ENCODE assay signal across 21 mouse cellular contexts in genomic region chr9:74057476-74058076, GRCm38 (mm10). TPM values are rescaled to one million over a fixed set of nuclear protein-coding genes. Genes with fewer than 3 reads are reported as not detected.
DNase-seq lines count a peak whose midpoint lies in the region; ATAC-seq and TF ChIP-seq lines count a peak whose summit lies in the region.
"Had no signal": no experiment of that assay in that cellular context is flagged by ENCODE, and none has a peak within 500 bp of the region (broad histone marks: within the 10 kb centered on the region; RNA-seq: fewer than 3 reads in every experiment).

No protein-coding gene starts in this region.

- H3K4me3 ChIP-seq in heart, embryonic 13.5 days: no peak overlapping the region
- no peak overlapping the region for H3K4me3 ChIP-seq in cortical plate, adult 2 months (ENCODE audit: insufficient read depth, low read length)
- H3K4me3 ChIP-seq in hindbrain, embryonic 14.5 days (replicated peaks; ENCODE audit: low read length): no peak overlapping the region
- no peak overlapping the region for H3K4me3 ChIP-seq in midbrain, postnatal 0 days (ENCODE audit: low read depth, low read length)
- H3K4me3 ChIP-seq: gastrocnemius, adult 2 months; heart, embryonic 10.5 days; limb, embryonic 15.5 days; stomach, embryonic 15.5 days had no signal

- intact Hi-C loops in heart, postnatal 25 days (cut with DNase I): no loop called here

- no peak overlapping the region for H3K4me2 ChIP-seq in heart, embryonic 13.5 days
- no peak overlapping the region for H3K4me2 ChIP-seq in hindbrain, embryonic 14.5 days (replicated peaks)
- H3K4me2 ChIP-seq in midbrain, postnatal 0 days (ENCODE audit: low read depth, low read length, poor library complexity, severe bottlenecking): no peak overlapping the region
- H3K4me2 ChIP-seq: limb, embryonic 15.5 days; stomach, embryonic 15.5 days had no signal

- no peak for TF ChIP-seq CTCF in cortical plate, adult 2 months (IDR thresholded peaks at IDR 0.05; ENCODE audit: extremely low read depth, insufficient read depth, low read length)
- TF ChIP-seq CTCF in midbrain, postnatal 0 days (IDR thresholded peaks at IDR 0.05): no peak

- DNase-seq in heart, postnatal 25 days (ENCODE audit: low spot score): no peak
- DNase-seq in hindbrain, embryonic 14.5 days (ENCODE audit: low spot score): peak; percentile 60
- peak; percentile 66 for DNase-seq in midbrain, postnatal 0 days (ENCODE audit: low spot score)
- no peak for DNase-seq in cerebellum, postnatal 36 days
- DNase-seq: B cell, adult 2 months; cerebellum, adult 9-11 months; gastrocnemius, adult 2 months; heart, postnatal 10 days; lung, postnatal 10 days; right cerebral cortex, postnatal 25 days had no signal

- H3K36me3 ChIP-seq in heart, embryonic 13.5 days: no peaks in the 10 kb centered on the region
- no peaks in the 10 kb centered on the region for H3K36me3 ChIP-seq in hindbrain, embryonic 14.5 days (replicated peaks; ENCODE audit: control insufficient read depth, insufficient read depth)
- H3K36me3 ChIP-seq in midbrain, postnatal 0 days (ENCODE audit: insufficient read depth, low read length): no peaks in the 10 kb centered on the region
- H3K36me3 ChIP-seq: heart, embryonic 10.5 days; limb, embryonic 15.5 days; stomach, embryonic 15.5 days had no signal

- ATAC-seq in heart, embryonic 13.5 days (ENCODE audit: extremely low read depth, insufficient number of reproducible peaks, low FRiP score, low TSS enrichment): no peak
- peak; percentile 70 for ATAC-seq in hindbrain, embryonic 14.5 days (ENCODE audit: low FRiP score)
- ATAC-seq in midbrain, postnatal 0 days (ENCODE audit: low FRiP score): peak; percentile 70; the same call in 1 of the 2 replicates
- no peak for ATAC-seq in cerebellum, adult (ENCODE audit: insufficient number of reproducible peaks, low FRiP score, low TSS enrichment)

- WGBS in heart, embryonic 13.5 days: 61% methylated on average over 3 of the region's 3 CpGs
- WGBS in hindbrain, embryonic 14.5 days: 34% methylated on average over 3 of the region's 3 CpGs
- 24% methylated on average over 3 of the region's 3 CpGs for WGBS in midbrain, postnatal 0 days

- H3K27ac ChIP-seq in heart, embryonic 13.5 days (replicated peaks): peak overlapping the region; percentile 39; the same call in 1 of the 2 replicates
- H3K27ac ChIP-seq in cortical plate, adult 2 months (ENCODE audit: insufficient read depth, low read length): 0 out of 2 replicates have a peak overlapping the region, but pooled peaks have one; percentile 19
- H3K27ac ChIP-seq in hindbrain, embryonic 14.5 days: peak overlapping the region; percentile 70
- peak overlapping the region; percentile 38; the same call in 1 of the 2 replicates for H3K27ac ChIP-seq in midbrain, postnatal 0 days (ENCODE audit: low read depth, low read length)
- H3K27ac ChIP-seq: gastrocnemius, adult 2 months; heart, embryonic 10.5 days; limb, embryonic 15.5 days; stomach, embryonic 15.5 days had no signal

- H3K27me3 ChIP-seq in heart, embryonic 13.5 days (replicated peaks): no peaks in the 10 kb centered on the region
- no peaks in the 10 kb centered on the region for H3K27me3 ChIP-seq in hindbrain, embryonic 14.5 days (ENCODE audit: control insufficient read depth, insufficient read depth, low read length)
- H3K27me3 ChIP-seq in midbrain, postnatal 0 days (ENCODE audit: insufficient read depth, low read length): no peaks in the 10 kb centered on the region
- H3K27me3 ChIP-seq: limb, embryonic 15.5 days; stomach, embryonic 15.5 days had no signal

- peaks cover 17% of the 10 kb centered on the region for H3K4me1 ChIP-seq in heart, embryonic 13.5 days
- no peaks in the 10 kb centered on the region for H3K4me1 ChIP-seq in cortical plate, adult 2 months (ENCODE audit: control insufficient read depth, insufficient read depth, low read length)
- peaks cover 18% of the 10 kb centered on the region for H3K4me1 ChIP-seq in hindbrain, embryonic 14.5 days (replicated peaks; ENCODE audit: control insufficient read depth, insufficient read depth, low read length)
- H3K4me1 ChIP-seq in midbrain, postnatal 0 days (ENCODE audit: insufficient read depth, low read length): peaks cover 12% of the 10 kb centered on the region; the same call in 1 of the 2 replicates
- H3K4me1 ChIP-seq: heart, embryonic 10.5 days; limb, embryonic 15.5 days; stomach, embryonic 15.5 days had no signal

- TF ChIP-seq POLR2A in cortical plate, adult 2 months (IDR thresholded peaks at IDR 0.05; ENCODE audit: extremely low read depth, insufficient read depth, low read length): no peak

- no peak overlapping the region for H3K9ac ChIP-seq in heart, embryonic 13.5 days
- H3K9ac ChIP-seq in hindbrain, embryonic 14.5 days: no peak overlapping the region
- H3K9ac ChIP-seq in midbrain, postnatal 0 days (replicated peaks; ENCODE audit: low read length, poor library complexity, severe bottlenecking): no peak overlapping the region
- H3K9ac ChIP-seq: limb, embryonic 15.5 days; stomach, embryonic 15.5 days had no signal

- H3K9me3 ChIP-seq in heart, embryonic 13.5 days: no peaks in the 10 kb centered on the region
- H3K9me3 ChIP-seq in hindbrain, embryonic 14.5 days (ENCODE audit: control insufficient read depth, low read length): no peaks in the 10 kb centered on the region
- no peaks in the 10 kb centered on the region for H3K9me3 ChIP-seq in midbrain, postnatal 0 days (ENCODE audit: low read length)
- H3K9me3 ChIP-seq: heart, embryonic 10.5 days; limb, embryonic 15.5 days; stomach, embryonic 15.5 days had no signal

RNA-seq across cellular contexts. Expression of gene Wdr72, which starts 52.6 kb away (rescaled TPM):
- polyA plus RNA-seq in heart, embryonic 13.5 days (2015; fragmentation: Nextera tagmentation; extraction: Ambion mirVana): 0.79 and 0.86 TPM in 2 replicates
- under 1 TPM; 0.36 to 0.48 TPM for total RNA-seq in heart, postnatal 25 days (2021)
- 0.02 TPM in 1 of 2 replicates, not detected in the other for polyA plus RNA-seq in cortical plate, adult 2 months (2012; rRNA removed)
- polyA plus RNA-seq in hindbrain, embryonic 14.5 days (2014; fragmentation: Nextera tagmentation; extraction: Ambion mirVana): 0.77 and 0.96 TPM in 2 replicates
- 0.27 and 0.52 TPM in 2 replicates for total RNA-seq in midbrain, postnatal 0 days (2014; rRNA removed)
- polyA plus RNA-seq in midbrain, postnatal 0 days (2015; fragmentation: Nextera tagmentation; extraction: Ambion mirVana): 0.32 and 0.42 TPM in 2 replicates
- total RNA-seq: gastrocnemius, adult 2 months; left cerebral cortex, adult 18-20 months; left cerebral cortex, postnatal 36 days; megakaryocyte progenitor cell, adult 5-6 weeks; neutrophil, adult 5-6 weeks had no signal
- polyA plus RNA-seq: spleen, adult 2 months had no signal

Comparison
In these comparisons a context has a peak if more than half of its experiments do, and no peak if none do; other contexts are left out.
1. ATAC-seq: peak in hindbrain, embryonic 14.5 days (single experiment) and midbrain, postnatal 0 days (single experiment); none in heart, embryonic 13.5 days (single experiment) and cerebellum, adult (single experiment).
2. H3K27ac ChIP-seq: peak in every context shown above with its lines; median percentile 70 in hindbrain, embryonic 14.5 days; 39 in heart, embryonic 13.5 days; 38 in midbrain, postnatal 0 days; 19 in cortical plate, adult 2 months.
3. DNase-seq: peak in hindbrain, embryonic 14.5 days (single experiment) and midbrain, postnatal 0 days (single experiment); none in heart, postnatal 25 days (single experiment) and cerebellum, postnatal 36 days (0 of 2).